Comparison of ENCODE assay signal across 8 mouse cellular contexts in the genomic region with DNA sequence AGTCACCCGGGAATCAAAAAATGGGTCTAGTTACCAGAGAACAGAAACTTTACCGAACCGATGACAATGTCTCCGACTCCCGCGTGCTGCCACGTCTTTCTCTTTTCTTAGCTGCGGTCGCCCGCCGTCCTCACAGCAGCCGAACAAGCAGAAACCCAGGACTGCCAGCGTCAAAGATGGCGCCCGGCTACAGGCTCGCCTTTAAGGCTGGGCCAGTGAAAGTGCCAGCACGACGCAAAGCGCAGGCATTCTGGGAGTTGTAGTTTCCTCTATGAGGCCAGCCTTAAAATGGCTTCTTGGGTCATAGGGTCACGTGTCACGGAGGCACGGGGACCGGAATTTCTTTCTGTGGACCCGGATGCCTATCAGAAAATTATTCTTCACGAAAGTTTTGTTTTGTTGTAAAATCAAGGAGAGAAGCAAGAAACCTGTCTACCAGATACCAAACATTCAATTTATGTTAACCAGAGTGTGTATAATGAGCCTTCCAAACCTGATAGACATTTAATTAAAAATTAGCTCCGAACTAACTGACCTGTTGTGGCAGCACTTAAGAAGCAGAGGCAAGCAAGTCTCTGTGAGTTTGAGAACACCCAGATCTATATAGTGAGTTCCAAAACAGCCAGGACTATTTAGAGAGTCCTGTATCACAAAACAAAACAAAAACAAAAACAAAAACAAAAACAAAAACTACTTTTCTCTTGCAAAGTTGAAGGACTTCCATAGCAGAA. TPM values are rescaled to one million over a fixed set of nuclear protein-coding genes. Genes with fewer than 3 reads are reported as not detected.
DNase-seq lines count a peak whose midpoint lies in the region; ATAC-seq and TF ChIP-seq lines count a peak whose summit lies in the region.

Gene Gm38394, minus strand, starts transcription at position 116 of the 731 bp plus-strand sequence.

- POLR2A ChIA-PET in Patski (lab: Charles Lee): interaction anchor here (2.0 kb wide), 1 partner anchor 24 kb away, joined by 6 read pairs; no protein-coding TSS in a partner anchor

- no peak for TF ChIP-seq CTCF in Patski (IDR thresholded peaks at IDR 0.05)

- H3K4me3 ChIP-seq in hindbrain, embryonic 13.5 days: peak within 1 kb of the TSS; percentile 72

- no peaks in the 10 kb centered on the region for H3K9me3 ChIP-seq in hindbrain, embryonic 13.5 days

- 2% methylated on average over 26 of the region's 26 CpGs for WGBS in hindbrain, embryonic 13.5 days

- H3K27me3 ChIP-seq in Patski: no peaks in the 10 kb centered on the region
- H3K27me3 ChIP-seq in hindbrain, embryonic 13.5 days: peaks cover 7% of the 10 kb centered on the region; the same call in 1 of the 2 replicates

- H3K4me1 ChIP-seq in hindbrain, embryonic 13.5 days (replicated peaks): peaks cover 41% of the 10 kb centered on the region

- peak within 1 kb of the TSS; percentile 87 for H3K9ac ChIP-seq in hindbrain, embryonic 13.5 days

- peaks cover 21% of the 10 kb centered on the region; the same call in 1 of the 2 replicates for H3K36me3 ChIP-seq in hindbrain, embryonic 13.5 days

- CTCF ChIA-PET in Patski (lab: Charles Lee): no interaction called here

- peak; percentile 86 for ATAC-seq in Patski
- ATAC-seq in hindbrain, embryonic 13.5 days (ENCODE audit: low FRiP score): peak; percentile 99

- in situ Hi-C loops in Patski (cut with MboI; ENCODE audit: low pct_unique_long_range_greater_than_20kb): no loop called here

- DNase-seq in Patski (ENCODE audit: low read depth, low spot score): peak; percentile 77
- DNase-seq in cerebellum, postnatal 14 days: peak; percentile 92 to 93
- DNase-seq in frontal cortex, postnatal 14 days (ENCODE audit: low spot score in 2 of 2): peak; percentile 89 to 91
- DNase-seq in layer of hippocampus, postnatal 25 days (ENCODE audit: extremely low spot score in 1 of 2, low spot score in 1 of 2): peak; percentile 78 to 80
- peak; percentile 97 for DNase-seq in lung, postnatal 25 days (ENCODE audit: low spot score)
- DNase-seq in retina, embryonic 14.5 days (ENCODE audit: low spot score): peak; percentile 98
- peak; percentile 91 for DNase-seq in thymus, postnatal 4 days

- H3K27ac ChIP-seq in hindbrain, embryonic 13.5 days: peak within 1 kb of the TSS; percentile 94

- peak within 1 kb of the TSS; percentile 82 for H3K4me2 ChIP-seq in hindbrain, embryonic 13.5 days

RNA-seq across cellular contexts. Expression of gene Gm38394, which starts in this region (rescaled TPM):
- 12.3 TPM for polyA plus RNA-seq in Patski (2021)
- polyA plus RNA-seq in hindbrain, embryonic 13.5 days (2015; fragmentation: Nextera tagmentation; extraction: Ambion mirVana): 3.7 TPM in 2 replicates
- 10 to 100 TPM; 22.7 to 30.4 TPM for total RNA-seq in layer of hippocampus, postnatal 25 days (2021)

Comparison
In these comparisons a context has a peak if more than half of its experiments do, and no peak if none do; other contexts are left out.
1. Peak in every context shown above with its lines: DNase-seq, ATAC-seq, H3K4me3 ChIP-seq and H3K27ac ChIP-seq.